Mouse (Mus musculus) embryonic fibroblast, embryonic 13.5 days (primary cell): ENCODE measurements around the gene Negr1.

Experiments used
- CTCF ChIP-seq: IDR thresholded peaks from 2 replicates; pipeline ENCODE4 v1.5.1; 2011; ENCODE audit warnings: mild to moderate bottlenecking, control low read depth, low read length, moderate library complexity, borderline replicate concordance; ENCODE audit not compliant: insufficient read depth
- POLR2A ChIP-seq: IDR thresholded peaks from 2 replicates; pipeline ENCODE4 v1.6.1; 2011; ENCODE audit warnings: low read depth, mild to moderate bottlenecking, control low read depth, low read length, moderate library complexity

- TF ChIP-seq CTCF (no peak), POLR2A (no peak)
Observed at GRCm38 (mm10) chr3:156955094-156955493, 393.5 kb downstream of the Negr1 start.
